Mouse (Mus musculus) forebrain, postnatal 0 days (tissue): ENCODE measurements around the gene Zfp553. TPM values are rescaled to one million over a fixed set of nuclear protein-coding genes. Genes with fewer than 3 reads are reported as not detected.
A peak's percentile ranks its signal among the peaks of the same experiment; 100 is the strongest.

Experiments used
- ATAC-seq: fragments of 200-750 bp; cut with Nextera tagmentation; 2 replicates; pipeline ENCODE4 v1.8.0; 2017; ENCODE audit warnings: mild to moderate bottlenecking, moderate library complexity
- DNase-seq: peaks from one replicate; pipeline ENCODE4 v3.0.0-alpha.2; 2015
- H3K27ac ChIP-seq: fragments of 300-500 bp; sonication (generic); 2 replicates; pipeline ENCODE4 v1.5.1; 2014; ENCODE audit warnings: low read depth, mild to moderate bottlenecking, antibody characterized with exemption, low read length, moderate library complexity, mixed read lengths
- H3K27me3 ChIP-seq: fragments of 300-500 bp; sonication (generic); 2 replicates; pipeline ENCODE4 v1.6.1; 2014; ENCODE audit warnings: mild to moderate bottlenecking, low read length, mixed read lengths; ENCODE audit not compliant: insufficient read depth
- H3K36me3 ChIP-seq: fragments of 300-500 bp; sonication (generic); 2 replicates; pipeline ENCODE4 v1.6.1; 2014; ENCODE audit warnings: mild to moderate bottlenecking, moderate library complexity; ENCODE audit not compliant: insufficient read depth
- H3K4me1 ChIP-seq: fragments of 300-500 bp; sonication (generic); 2 replicates; pipeline ENCODE4 v1.6.1; 2014; ENCODE audit warnings: antibody characterized with exemption; ENCODE audit not compliant: insufficient read depth
- H3K4me2 ChIP-seq: fragments of 300-500 bp; sonication (generic); 2 replicates; pipeline ENCODE4 v1.6.1; 2014; ENCODE audit warnings: low read depth, mild to moderate bottlenecking, moderate library complexity
- H3K4me3 ChIP-seq: fragments of 300-500 bp; sonication (generic); 2 replicates; pipeline ENCODE4 v1.5.1; 2014; ENCODE audit warnings: low read depth, low read length, mixed read lengths
- H3K9ac ChIP-seq: fragments of 300-500 bp; sonication (generic); 2 replicates; pipeline ENCODE4 v1.6.1; 2014; ENCODE audit warnings: mild to moderate bottlenecking
- H3K9me3 ChIP-seq: fragments of 300-500 bp; sonication (generic); 2 replicates; pipeline ENCODE4 v1.6.1; 2016; ENCODE audit warnings: low read length
- CTCF ChIP-seq: sonication (generic); IDR thresholded peaks from 2 replicates; pipeline ENCODE4 v1.5.1; 2016; ENCODE audit warnings: antibody characterized with exemption, control low read depth, low read depth
- WGBS: fragments of 180-500 bp; shearing (Covaris S2); extraction: QIAGEN DNeasy Blood & Tissue Kit; methylation state at CpG from one replicate; pipeline ENCODE4 v1.1.7; 2014; 5-methylcytosine and 5-hydroxymethylcytosine counted together
- polyA plus RNA-seq: library from polyadenylated mRNA; unstranded; fragments of >200 nt; fragmentation: Nextera tagmentation; extraction: Ambion mirVana; gene quantifications from 2 replicates; pipeline ENCODE4 v1.2.1, GENCODE M21; 2015
- total RNA-seq: library from RNA; depleted of rRNA; stranded (reverse); fragments of >200 nt; gene quantifications from 2 replicates; pipeline ENCODE4 v1.2.3, GENCODE M21; 2014

Zfp553 gene
- total and polyA plus RNA-seq, 2 experiments from 2014 or later: 35.9 to 46.6 TPM

DNA sequence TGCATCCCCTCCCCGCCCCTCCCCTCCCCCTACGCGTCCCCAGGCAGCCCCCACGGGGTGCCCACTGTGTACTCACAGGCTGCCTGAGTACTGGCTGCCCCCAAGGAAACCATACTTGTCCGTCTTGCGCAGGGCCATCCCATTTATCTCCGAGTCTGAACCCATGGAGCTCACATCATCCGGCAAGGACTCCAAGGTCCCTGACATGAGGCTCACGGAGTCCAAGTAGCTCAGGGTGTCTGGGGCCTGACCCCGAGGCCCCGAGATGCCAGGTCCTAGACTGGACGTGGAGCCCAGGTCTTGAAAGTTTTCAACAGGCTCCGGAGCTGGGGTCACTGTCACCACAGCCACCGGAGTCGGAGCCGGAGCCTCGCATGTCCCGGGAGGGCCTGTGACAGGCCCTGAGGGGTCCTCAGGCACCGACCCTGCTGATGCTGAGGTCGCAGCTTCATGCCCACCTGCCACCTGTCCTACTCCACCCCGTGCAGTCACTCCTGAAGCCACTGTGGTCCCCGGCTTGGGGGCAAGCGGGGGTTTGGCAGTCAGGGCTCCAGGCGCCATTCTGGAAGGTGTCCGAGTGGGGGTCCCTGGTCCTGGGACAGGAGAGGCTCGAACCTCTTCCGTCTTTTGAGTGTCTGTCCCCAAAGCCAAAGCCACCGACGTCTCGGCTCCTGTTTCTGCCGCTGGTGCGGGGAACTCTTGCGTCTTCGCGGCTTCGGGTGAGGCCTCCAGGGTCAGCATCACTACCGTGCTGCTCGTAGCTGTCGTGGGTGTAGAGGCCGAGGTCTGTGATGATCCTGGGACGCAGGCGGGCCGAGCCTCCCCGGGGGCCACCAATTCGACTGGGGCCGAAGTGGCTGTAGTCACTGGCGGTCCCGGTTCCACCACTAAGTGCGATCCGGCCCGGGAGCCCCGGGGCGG, 25.2 kb upstream of the Zfp553 start:
- Histone ChIP-seq H3K9me3 (no peaks in the 10 kb centered on the region), H3K4me2 (peak overlapping the region; percentile 98), H3K27ac (peak overlapping the region; percentile 75), H3K27me3 (no peaks in the 10 kb centered on the region), H3K4me1 (peaks cover 15% of the 10 kb centered on the region), H3K4me3 (peak overlapping the region; percentile 92), H3K36me3 (peaks cover 12% of the 10 kb centered on the region), H3K9ac (peak overlapping the region; percentile 72)
- no peak for DNase-seq
- no peak for ATAC-seq
- no peak for TF ChIP-seq CTCF
- WGBS: under 1% methylated on average over 53 of the region's 53 CpGs

DNA sequence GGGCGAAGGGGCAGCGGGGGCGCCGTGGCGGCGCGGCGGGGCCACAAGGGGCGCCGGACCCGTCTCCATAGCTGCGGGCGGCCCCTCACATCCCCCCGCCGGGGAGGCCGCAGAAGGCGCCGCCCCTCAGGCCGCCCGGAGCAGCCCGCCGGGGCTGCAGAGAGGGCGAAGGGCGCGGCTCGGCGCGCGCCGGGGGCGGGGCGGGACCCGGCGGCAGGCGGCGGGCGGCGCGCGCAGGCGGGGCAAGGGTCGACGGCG, 24.6 kb upstream of the Zfp553 start, which contains the start of gene Tbc1d10b:
Gene Tbc1d10b, minus strand, starts transcription at position 174 of the 258 bp plus-strand sequence.
- Histone ChIP-seq H3K9me3 (no peaks in the 10 kb centered on the region), H3K4me2 (peak within 1 kb of the TSS; percentile 98), H3K27me3 (no peaks in the 10 kb centered on the region), H3K27ac (peak within 1 kb of the TSS; percentile 76), H3K4me1 (peaks cover 15% of the 10 kb centered on the region), H3K4me3 (peak within 1 kb of the TSS; percentile 92), H3K36me3 (peaks cover 6% of the 10 kb centered on the region; the same call in 1 of the 2 replicates), H3K9ac (peak within 1 kb of the TSS; percentile 72)
- no peak for DNase-seq
- no peak for TF ChIP-seq CTCF
- under 1% methylated on average over 18 of the region's 44 CpGs for WGBS
- peak; percentile 1; the same call in 1 of the 2 replicates for ATAC-seq

DNA sequence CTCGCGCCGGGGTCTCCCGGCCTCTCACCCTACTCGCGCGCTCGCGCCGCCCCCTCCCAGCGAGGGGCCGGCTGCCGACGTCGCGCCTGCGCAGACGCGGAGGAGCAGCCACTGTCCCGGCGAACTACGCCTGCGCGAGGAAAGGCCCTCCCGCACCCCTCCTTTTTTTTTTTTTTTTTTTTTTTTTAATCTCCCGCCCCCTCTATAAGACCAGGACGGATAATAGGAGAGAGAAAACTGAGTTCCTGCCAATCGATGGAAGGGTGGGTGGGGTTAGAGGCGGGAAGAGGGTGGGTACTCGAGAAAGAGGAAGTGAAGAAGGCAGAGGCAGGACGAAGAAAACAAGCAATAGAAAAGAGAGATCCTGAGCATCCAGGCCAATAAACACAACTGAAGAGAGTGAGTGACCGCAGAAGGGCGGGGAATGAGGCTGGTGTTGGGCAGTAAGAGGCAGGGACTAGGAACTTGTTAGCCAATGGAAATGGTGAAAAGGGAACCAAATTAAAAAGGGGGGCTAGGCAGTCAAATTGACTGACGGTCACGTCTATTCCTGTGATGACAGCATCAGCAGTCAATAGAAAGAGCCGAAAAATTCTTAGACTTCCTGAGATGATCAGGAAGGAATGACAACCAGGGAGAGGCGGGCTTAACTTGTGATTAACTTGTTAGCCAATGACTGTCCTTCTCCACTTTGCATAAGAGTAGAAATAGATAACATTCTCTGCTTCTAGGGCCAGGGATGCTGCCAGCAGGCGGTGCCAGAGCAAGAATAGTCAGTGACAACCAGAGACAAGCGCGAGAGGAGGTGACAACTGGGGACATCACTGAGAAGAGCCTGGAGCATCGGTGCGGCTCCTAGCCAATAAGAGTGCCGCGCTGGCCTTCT, 24.1 kb upstream of the Zfp553 start, which contains the start of gene Mylpf:
Gene Mylpf, plus strand, starts transcription at position 338 of the 886 bp plus-strand sequence.
- H3K4me1 ChIP-seq: peaks cover 15% of the 10 kb centered on the region
- no peaks in the 10 kb centered on the region for H3K9me3 ChIP-seq
- H3K4me3 ChIP-seq: peak within 1 kb of the TSS; percentile 92
- H3K27ac ChIP-seq: peak within 1 kb of the TSS; percentile 76
- H3K36me3 ChIP-seq: 0 out of 2 replicates have a peak, but pooled peaks cover under 1% of the 10 kb centered on the region
- peak; percentile 78 for TF ChIP-seq CTCF
- H3K27me3 ChIP-seq: no peaks in the 10 kb centered on the region
- ATAC-seq: peak; percentile 94
- peak; percentile 96 for DNase-seq
- peak within 1 kb of the TSS; percentile 98 for H3K4me2 ChIP-seq
- H3K9ac ChIP-seq: peak within 1 kb of the TSS; percentile 72
- under 1% methylated on average over 43 of the region's 44 CpGs for WGBS

DNA sequence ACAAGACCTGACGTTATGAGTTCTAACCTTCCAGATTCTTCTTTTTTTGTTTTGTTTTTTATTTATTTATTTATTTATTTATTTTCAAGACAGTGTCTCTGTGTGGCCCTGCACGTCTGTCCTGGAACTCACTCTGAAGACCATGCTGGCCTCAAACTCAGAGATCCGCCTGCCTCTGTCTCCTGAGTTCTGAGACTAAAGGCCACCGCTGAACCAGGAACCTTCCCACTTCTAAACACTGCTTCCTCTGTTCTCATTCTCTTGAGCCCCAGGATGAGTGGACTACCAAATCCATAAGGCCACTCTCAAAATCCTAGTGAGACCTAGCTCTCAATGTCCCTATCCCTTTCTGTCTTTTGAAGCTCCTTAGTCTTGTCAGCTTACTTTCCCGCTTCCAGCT, 23.0 kb upstream of the Zfp553 start:
- H3K4me2 ChIP-seq: peak overlapping the region; percentile 57
- no peak overlapping the region for H3K9ac ChIP-seq
- peaks cover 15% of the 10 kb centered on the region for H3K4me1 ChIP-seq
- peak overlapping the region; percentile 92; the same call in 1 of the 2 replicates for H3K4me3 ChIP-seq
- no peak overlapping the region for H3K27ac ChIP-seq
- no peak for TF ChIP-seq CTCF
- no peaks in the 10 kb centered on the region for H3K9me3 ChIP-seq
- no peaks in the 10 kb centered on the region for H3K36me3 ChIP-seq
- WGBS: 81% methylated on average over 5 of the region's 5 CpGs
- DNase-seq (no peak), ATAC-seq (no peak)
- H3K27me3 ChIP-seq: no peaks in the 10 kb centered on the region

DNA sequence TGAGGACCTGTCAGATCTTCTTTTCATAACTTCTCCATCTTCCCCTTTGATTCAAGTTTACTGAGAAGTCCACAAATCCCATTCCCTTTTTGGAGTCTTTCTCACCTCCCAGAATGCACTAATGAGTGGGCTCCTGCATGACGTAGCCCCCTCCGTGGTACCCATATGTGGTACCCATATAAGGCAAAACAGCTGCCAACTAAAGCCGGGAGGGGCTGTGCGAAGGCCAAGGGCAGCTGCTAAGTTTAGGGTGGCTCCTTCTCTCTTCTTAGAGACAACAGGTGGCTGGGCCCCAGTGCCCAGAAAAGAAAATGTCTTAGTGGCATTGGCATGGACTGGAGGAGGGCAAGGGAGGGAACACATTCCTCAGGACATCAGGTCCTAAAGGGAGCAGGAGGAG, 22.6 kb upstream of the Zfp553 start:
- DNase-seq (no peak), ATAC-seq (no peak)
- Histone ChIP-seq H3K27ac (no peak overlapping the region), H3K36me3 (no peaks in the 10 kb centered on the region), H3K27me3 (no peaks in the 10 kb centered on the region), H3K9me3 (no peaks in the 10 kb centered on the region), H3K4me2 (no peak overlapping the region), H3K9ac (no peak overlapping the region), H3K4me1 (peaks cover 15% of the 10 kb centered on the region), H3K4me3 (no peak overlapping the region)
- no peak for TF ChIP-seq CTCF
- WGBS: 90% methylated on average over 4 of the region's 4 CpGs

DNA sequence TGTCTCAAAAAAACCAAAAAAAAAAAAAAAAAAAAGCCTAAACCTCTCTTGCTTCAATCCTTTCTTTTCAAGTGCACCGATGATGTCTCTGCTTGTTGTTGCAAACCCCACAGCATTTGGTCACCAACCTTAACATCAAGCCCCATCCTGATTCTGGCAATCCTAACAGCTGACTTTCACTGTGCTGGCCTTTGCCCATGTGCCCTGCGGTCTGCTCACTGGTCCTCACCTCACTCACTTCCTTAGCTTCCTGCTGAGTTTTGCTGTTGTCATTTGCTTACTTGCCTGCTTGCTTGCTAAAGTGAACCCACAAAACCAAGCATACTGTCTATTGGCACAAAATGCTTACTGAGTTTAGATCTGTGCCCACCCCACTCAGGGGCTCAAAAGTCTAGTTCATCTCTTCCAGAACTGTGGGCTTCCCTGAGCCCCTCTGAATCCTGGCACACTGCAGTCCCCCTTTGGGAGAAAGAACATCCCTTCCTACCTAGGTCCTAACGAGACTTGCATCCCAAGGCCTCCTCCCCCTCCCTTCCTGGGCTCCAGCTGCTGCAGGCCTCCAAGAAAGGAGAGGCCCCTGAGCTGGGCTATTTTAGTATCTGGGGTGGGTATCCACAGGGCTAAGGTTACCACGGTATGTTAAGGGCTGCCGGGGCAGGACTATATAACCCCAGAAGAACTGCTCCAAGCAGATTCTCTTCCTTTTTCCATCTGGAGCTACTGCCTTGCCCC, 21.7 kb upstream of the Zfp553 start:
- no peak for DNase-seq
- WGBS: 77% methylated on average over 5 of the region's 5 CpGs
- no peak for TF ChIP-seq CTCF
- H3K4me3 ChIP-seq: no peak overlapping the region
- H3K4me1 ChIP-seq: peaks cover 15% of the 10 kb centered on the region
- H3K9ac ChIP-seq: no peak overlapping the region
- no peaks in the 10 kb centered on the region for H3K36me3 ChIP-seq
- H3K9me3 ChIP-seq: no peaks in the 10 kb centered on the region
- H3K4me2 ChIP-seq: no peak overlapping the region
- ATAC-seq: no peak
- H3K27me3 ChIP-seq: no peaks in the 10 kb centered on the region
- H3K27ac ChIP-seq: no peak overlapping the region
